Mouse (Mus musculus): ENCODE measurements at regions not wholly inside any gene's neighbourhood (a gene's known extent, or its start where the extent isn't known, plus 50 kb on each side); places are given as distances from the start of the nearest gene placed in this dataset.

- H3K27ac ChIP-seq (ENCODE audit: insufficient read depth, low read depth, low read length, poor library complexity, severe bottlenecking) = no peak overlapping the region
These were observed 224.7 kb downstream of the Zfp36l1 start for GRCm38 (mm10) chr12:79888086-79888485.

GRCm38 (mm10) chr12:79887225-79887886, 225.5 kb downstream of the Zfp36l1 start:
- in situ Hi-C loops (cut with MboI; ENCODE audit: low sequenced_read_pairs in 2 of 2, unreplicated experiment in 2 of 2) = no loop called here
- H3K9me3 ChIP-seq (ENCODE audit: control insufficient read depth, insufficient read depth, low read depth, low read length) = no peaks in the 10 kb centered on the region
- no peaks in the 10 kb centered on the region for H3K36me3 ChIP-seq (ENCODE audit: control insufficient read depth, insufficient read depth, low read length, poor library complexity, severe bottlenecking)
- H3K4me1 ChIP-seq (ENCODE audit: control insufficient read depth in 2 of 2, insufficient read depth in 2 of 2, low read length in 2 of 2, poor library complexity in 1 of 2) = peaks cover 2 to 6% of the 10 kb centered on the region in 2 experiments; a peak in 1 of 4 replicates
- H3K4me3 ChIP-seq (ENCODE audit: insufficient read depth in 1 of 2, low read depth in 1 of 2, low read length in 2 of 2, poor library complexity in 1 of 2, severe bottlenecking in 1 of 2) = no peak overlapping the region
- no peak overlapping the region for H3K27ac ChIP-seq (ENCODE audit: insufficient read depth, low read depth, low read length, poor library complexity, severe bottlenecking)
- H3K9ac ChIP-seq (ENCODE audit: insufficient read depth, low read depth, low read length, poor library complexity, severe bottlenecking) = no peak overlapping the region
- DNase-seq (ENCODE audit: low read depth, low spot score) = no peak
- TF ChIP-seq MAFK (IDR thresholded peaks at IDR 0.05; ENCODE audit: insufficient read depth, low read depth, low read length) = no peak
- TF ChIP-seq ZNF384 (IDR thresholded peaks at IDR 0.05; ENCODE audit: low read depth, low read length) = no peak
- TF ChIP-seq HCFC1 (IDR thresholded peaks at IDR 0.05; ENCODE audit: borderline replicate concordance, insufficient read depth, low read length) = no peak
- no peak for TF ChIP-seq ZC3H11A (IDR thresholded peaks at IDR 0.05; ENCODE audit: borderline replicate concordance, low read depth, low read length)
- TF ChIP-seq CHD2 (IDR thresholded peaks at IDR 0.05; ENCODE audit: low read depth, low read length) = no peak

More at GRCm38 (mm10) chr12:79888086-79888485, 224.7 kb downstream of the Zfp36l1 start:
- Histone ChIP-seq H3K4me1 (ENCODE audit: control insufficient read depth in 2 of 2, insufficient read depth in 2 of 2, low read length in 2 of 2, poor library complexity in 1 of 2) (peaks cover 2 to 6% of the 10 kb centered on the region in 2 experiments; a peak in 1 of 4 replicates), H3K4me3 (ENCODE audit: insufficient read depth in 1 of 2, low read depth in 1 of 2, low read length in 2 of 2, poor library complexity in 1 of 2, severe bottlenecking in 1 of 2) (no peak overlapping the region), H3K9me3 (ENCODE audit: control insufficient read depth, insufficient read depth, low read depth, low read length) (no peaks in the 10 kb centered on the region), H3K36me3 (ENCODE audit: control insufficient read depth, insufficient read depth, low read length, poor library complexity, severe bottlenecking) (no peaks in the 10 kb centered on the region), H3K9ac (ENCODE audit: insufficient read depth, low read depth, low read length, poor library complexity, severe bottlenecking) (no peak overlapping the region)
- in situ Hi-C loops (cut with MboI; ENCODE audit: low sequenced_read_pairs in 2 of 2, unreplicated experiment in 2 of 2) = no loop called here
- TF ChIP-seq ZC3H11A (IDR thresholded peaks at IDR 0.05; ENCODE audit: borderline replicate concordance, low read depth, low read length) = no peak
- TF ChIP-seq ZNF384 (IDR thresholded peaks at IDR 0.05; ENCODE audit: low read depth, low read length) = no peak
- TF ChIP-seq CHD2 (IDR thresholded peaks at IDR 0.05; ENCODE audit: low read depth, low read length) = no peak
- TF ChIP-seq MAFK (IDR thresholded peaks at IDR 0.05; ENCODE audit: insufficient read depth, low read depth, low read length) = no peak
- TF ChIP-seq HCFC1 (IDR thresholded peaks at IDR 0.05; ENCODE audit: borderline replicate concordance, insufficient read depth, low read length) = no peak
- DNase-seq (ENCODE audit: low read depth, low spot score) = no peak

GRCm38 (mm10) chr12:79886494-79886893, 226.3 kb downstream of the Zfp36l1 start:
- Histone ChIP-seq H3K9ac (ENCODE audit: insufficient read depth, low read depth, low read length, poor library complexity, severe bottlenecking) (no peak overlapping the region), H3K36me3 (ENCODE audit: control insufficient read depth, insufficient read depth, low read length, poor library complexity, severe bottlenecking) (no peaks in the 10 kb centered on the region), H3K27ac (ENCODE audit: insufficient read depth, low read depth, low read length, poor library complexity, severe bottlenecking) (no peak overlapping the region), H3K4me1 (ENCODE audit: control insufficient read depth in 2 of 2, insufficient read depth in 2 of 2, low read length in 2 of 2, poor library complexity in 1 of 2) (peaks cover under 1 to 6% of the 10 kb centered on the region in 2 experiments; a peak in 1 of 4 replicates), H3K4me3 (ENCODE audit: insufficient read depth in 1 of 2, low read depth in 1 of 2, low read length in 2 of 2, poor library complexity in 1 of 2, severe bottlenecking in 1 of 2) (no peak overlapping the region), H3K9me3 (ENCODE audit: control insufficient read depth, insufficient read depth, low read depth, low read length) (no peaks in the 10 kb centered on the region)
- TF ChIP-seq CHD2 (IDR thresholded peaks at IDR 0.05; ENCODE audit: low read depth, low read length) (no peak), ZNF384 (IDR thresholded peaks at IDR 0.05; ENCODE audit: low read depth, low read length) (no peak), ZC3H11A (IDR thresholded peaks at IDR 0.05; ENCODE audit: borderline replicate concordance, low read depth, low read length) (no peak), MAFK (IDR thresholded peaks at IDR 0.05; ENCODE audit: insufficient read depth, low read depth, low read length) (no peak), HCFC1 (IDR thresholded peaks at IDR 0.05; ENCODE audit: borderline replicate concordance, insufficient read depth, low read length) (no peak)
- DNase-seq (ENCODE audit: low read depth, low spot score) = no peak
- in situ Hi-C loops (cut with MboI; ENCODE audit: low sequenced_read_pairs in 2 of 2, unreplicated experiment in 2 of 2) = no loop called here

- no peaks in the 10 kb centered on the region for H3K9me3 ChIP-seq (ENCODE audit: control insufficient read depth, insufficient read depth, low read depth, low read length)
- no peaks in the 10 kb centered on the region for H3K4me1 ChIP-seq (ENCODE audit: control insufficient read depth in 2 of 2, insufficient read depth in 2 of 2, low read length in 2 of 2, poor library complexity in 1 of 2)
- no peak for DNase-seq (ENCODE audit: low read depth, low spot score)
- TF ChIP-seq CHD2 (IDR thresholded peaks at IDR 0.05; ENCODE audit: low read depth, low read length) = no peak
- TF ChIP-seq HCFC1 (IDR thresholded peaks at IDR 0.05; ENCODE audit: borderline replicate concordance, insufficient read depth, low read length) = no peak
- TF ChIP-seq ZNF384 (IDR thresholded peaks at IDR 0.05; ENCODE audit: low read depth, low read length) = no peak
- TF ChIP-seq ZC3H11A (IDR thresholded peaks at IDR 0.05; ENCODE audit: borderline replicate concordance, low read depth, low read length) = no peak
- TF ChIP-seq MAFK (IDR thresholded peaks at IDR 0.05; ENCODE audit: insufficient read depth, low read depth, low read length) = no peak
- no peak overlapping the region for H3K4me3 ChIP-seq (ENCODE audit: insufficient read depth in 1 of 2, low read depth in 1 of 2, low read length in 2 of 2, poor library complexity in 1 of 2, severe bottlenecking in 1 of 2)
- no peak overlapping the region for H3K9ac ChIP-seq (ENCODE audit: insufficient read depth, low read depth, low read length, poor library complexity, severe bottlenecking)
- no peaks in the 10 kb centered on the region for H3K36me3 ChIP-seq (ENCODE audit: control insufficient read depth, insufficient read depth, low read length, poor library complexity, severe bottlenecking)
- H3K27ac ChIP-seq (ENCODE audit: insufficient read depth, low read depth, low read length, poor library complexity, severe bottlenecking) = no peak overlapping the region
- in situ Hi-C loops (cut with MboI; ENCODE audit: low sequenced_read_pairs in 2 of 2, unreplicated experiment in 2 of 2) = no loop called here
These were observed 227.5 kb downstream of the Zfp36l1 start for GRCm38 (mm10) chr12:79885286-79885685.

Measured in ES-E14 (cell line).